Mouse (Mus musculus) erythroblast, adult 5-6 weeks (primary cell): Measurements from ENCODE around the gene Sacm1l. TPM values are rescaled to one million over a fixed set of nuclear protein-coding genes. Genes with fewer than 3 reads are reported as not detected.

Source experiments
- ATAC-seq: replicated peaks from 2 replicates; pipeline ENCODE4 v1.8.0; 2016; ENCODE audit warnings: moderate number of reproducible peaks, mild to moderate bottlenecking, moderate TSS enrichment, inconsistent platforms; ENCODE audit not compliant: poor library complexity, low FRiP score, severe bottlenecking
- total RNA-seq, 2 experiments: library from RNA; stranded (forward) in 1 of 2; stranded (reverse) in 1 of 2; fragments of 150-400 nt in 1 of 2; fragments of 200-764, 138-1000 nt in 1 of 2; gene quantifications; 2 replicates each; pipeline versions ENCODE4 v1.2.3 to v1.2.4; 2015 to 2017; ENCODE audit warnings: low replicate concordance in 2 of 2

Sacm1l gene
- total RNA-seq, 2 experiments from 2014 or later: 12.7 to 12.8 TPM

- ATAC-seq: no peak
Measured at GRCm38 (mm10) chr9:123507380-123507779, 22.2 kb upstream of the Sacm1l start.

- no peak for ATAC-seq
Measured at GRCm38 (mm10) chr9:123508986-123509385, 20.6 kb upstream of the Sacm1l start.

- no peak for ATAC-seq
Measured at GRCm38 (mm10) chr9:123509638-123510604, 19.6 kb upstream of the Sacm1l start.

GRCm38 (mm10) chr9:123510926-123511325 lies 18.6 kb upstream of the Sacm1l start:
- ATAC-seq: no peak

GRCm38 (mm10) chr9:123512482-123512881 lies 17.1 kb upstream of the Sacm1l start:
- ATAC-seq: no peak

- no peak for ATAC-seq
Measured at GRCm38 (mm10) chr9:123515087-123515486, 14.5 kb upstream of the Sacm1l start.

- ATAC-seq: no peak
Measured at GRCm38 (mm10) chr9:123516641-123517385, 12.7 kb upstream of the Sacm1l start.

- no peak for ATAC-seq
Measured at GRCm38 (mm10) chr9:123518969-123519894, 10.3 kb upstream of the Sacm1l start.

GRCm38 (mm10) chr9:123520735-123521134 lies 8.8 kb upstream of the Sacm1l start:
- no peak for ATAC-seq

GRCm38 (mm10) chr9:123523676-123524075 lies 5.9 kb upstream of the Sacm1l start:
- 0 out of 2 replicates have a peak, but pooled peaks have one; percentile 40 for ATAC-seq

- 0 out of 2 replicates have a peak, but pooled peaks have one; percentile 16 for ATAC-seq
Measured at GRCm38 (mm10) chr9:123525095-123525494, 4.5 kb upstream of the Sacm1l start.

- ATAC-seq: no peak
Measured at GRCm38 (mm10) chr9:123526502-123526901, 3.1 kb upstream of the Sacm1l start.

GRCm38 (mm10) chr9:123528087-123528925 lies 1.3 kb upstream of the Sacm1l start:
- peak; percentile 8 for ATAC-seq

GRCm38 (mm10) chr9:123528926-123529295 lies 648 bp upstream of the Sacm1l start:
- peak; percentile 64 for ATAC-seq

GRCm38 (mm10) chr9:123530158-123530475 lies 558 bp downstream of the Sacm1l start:
- peak; percentile 9 for ATAC-seq

- ATAC-seq: no peak
Measured at GRCm38 (mm10) chr9:123530566-123531130, 1.1 kb downstream of the Sacm1l start.

GRCm38 (mm10) chr9:123531234-123531633 lies 1.7 kb downstream of the Sacm1l start:
- no peak for ATAC-seq

GRCm38 (mm10) chr9:123536613-123537012 lies 7.1 kb downstream of the Sacm1l start:
- ATAC-seq: no peak

GRCm38 (mm10) chr9:123538189-123538588 lies 8.6 kb downstream of the Sacm1l start:
- ATAC-seq: no peak
